In the genomic region with DNA sequence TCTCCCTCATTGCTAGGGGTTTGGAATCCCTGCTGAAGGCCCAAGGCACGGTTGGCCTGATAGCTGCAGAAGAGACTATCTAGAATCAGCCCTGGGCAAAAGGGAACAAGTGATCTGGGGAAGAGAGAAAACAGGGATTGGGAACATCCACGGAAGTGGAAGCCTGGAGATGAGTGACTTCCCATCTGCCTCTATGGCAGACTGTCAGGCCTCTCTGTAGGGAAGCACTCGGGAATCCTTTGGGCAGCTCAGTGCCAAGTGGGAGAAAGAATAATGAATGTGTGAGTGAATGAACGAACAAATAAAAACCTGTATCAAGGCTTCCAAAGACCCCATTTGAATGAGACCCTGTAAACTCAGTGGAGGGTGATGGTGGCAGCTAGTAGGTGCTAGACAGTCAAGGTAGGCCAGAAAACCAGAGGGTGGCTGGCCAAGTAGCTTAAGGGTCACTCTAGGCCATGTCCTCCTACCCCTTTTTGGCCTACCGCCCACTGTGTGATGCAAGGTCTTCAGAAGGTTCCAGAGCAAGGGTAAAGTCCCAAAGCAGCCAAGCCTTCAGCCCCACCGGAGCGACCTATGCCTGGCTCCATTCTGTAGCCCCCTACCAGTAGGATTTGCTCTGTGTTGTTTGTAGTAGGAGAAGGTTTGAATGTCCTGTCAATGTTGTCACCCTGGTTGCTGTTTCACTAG, we compare ENCODE assay signal across 13 mouse cellular contexts. TPM values are rescaled to one million over a fixed set of nuclear protein-coding genes. Genes with fewer than 3 reads are reported as not detected.
A peak's percentile ranks its signal among the peaks of the same experiment; 100 is the strongest.
DNase-seq lines count a peak whose midpoint lies in the region; ATAC-seq lines count a peak whose summit lies in the region.
"Had no signal": no experiment of that assay in that cellular context is flagged by ENCODE, and none has a peak within 500 bp of the region (broad histone marks: within the 10 kb centered on the region; RNA-seq: fewer than 3 reads in every experiment).

No protein-coding gene starts in this region.

- no peak overlapping the region for H3K4me2 ChIP-seq in liver, embryonic 12.5 days
- no peak overlapping the region for H3K4me2 ChIP-seq in liver, embryonic 11.5 days
- H3K4me2 ChIP-seq: embryonic facial prominence, embryonic 15.5 days; intestine, embryonic 15.5 days; limb, embryonic 13.5 days had no signal

- no peak overlapping the region for H3K4me3 ChIP-seq in liver, embryonic 12.5 days
- H3K4me3 ChIP-seq in liver, embryonic 11.5 days (ENCODE audit: low read depth, low read length), result no peak overlapping the region
- H3K4me3 ChIP-seq: embryonic facial prominence, embryonic 15.5 days; intestine, embryonic 15.5 days; limb, embryonic 13.5 days; megakaryocyte, embryonic 14.5 days had no signal

- no peak overlapping the region for H3K9ac ChIP-seq in liver, embryonic 12.5 days
- H3K9ac ChIP-seq in liver, embryonic 11.5 days (ENCODE audit: low read depth, low read length), result no peak overlapping the region
- H3K9ac ChIP-seq: embryonic facial prominence, embryonic 15.5 days; intestine, embryonic 15.5 days; limb, embryonic 13.5 days had no signal

- DNase-seq in cerebellum, adult 11 months, result peak; percentile 5
- DNase-seq in cerebellum, adult 8-10 months, result no peak
- no peak for DNase-seq in liver, embryonic 11.5 days (ENCODE audit: low spot score)
- peak; percentile 73 to 76 for DNase-seq in kidney, postnatal 36 days
- no peak for DNase-seq in gastrocnemius, postnatal 10 days

- 70% methylated on average over 7 of the region's 7 CpGs for WGBS in liver, embryonic 12.5 days (ENCODE audit: insufficient replicate concordance)
- 73% methylated on average over 7 of the region's 7 CpGs for WGBS in liver, embryonic 11.5 days

- no peaks in the 10 kb centered on the region for H3K9me3 ChIP-seq in liver, embryonic 12.5 days (replicated peaks)
- no peaks in the 10 kb centered on the region for H3K9me3 ChIP-seq in liver, embryonic 11.5 days (ENCODE audit: control insufficient read depth, low read length)
- H3K9me3 ChIP-seq: embryonic facial prominence, embryonic 15.5 days; intestine, embryonic 15.5 days; limb, embryonic 13.5 days; megakaryocyte, embryonic 14.5 days had no signal

- H3K27me3 ChIP-seq in liver, embryonic 12.5 days (replicated peaks), result 0 out of 2 replicates have a peak, but pooled peaks cover 4% of the 10 kb centered on the region
- H3K27me3 ChIP-seq in liver, embryonic 11.5 days (replicated peaks; ENCODE audit: control insufficient read depth, insufficient read depth, low read length), result no peaks in the 10 kb centered on the region
- H3K27me3 ChIP-seq: embryonic facial prominence, embryonic 15.5 days; intestine, embryonic 15.5 days had no signal

- no peak for ATAC-seq in liver, embryonic 12.5 days
- ATAC-seq in liver, embryonic 11.5 days (replicated peaks; ENCODE audit: low FRiP score), result no peak
- ATAC-seq in frontal cortex, adult (ENCODE audit: low TSS enrichment), result no peak
- no peak for ATAC-seq in megakaryocyte, adult 5-6 weeks (ENCODE audit: poor library complexity, severe bottlenecking)
- ATAC-seq: forebrain, embryonic 16.5 days; intestine, embryonic 15.5 days had no signal

- peaks cover 54% of the 10 kb centered on the region for H3K4me1 ChIP-seq in liver, embryonic 12.5 days
- H3K4me1 ChIP-seq in liver, embryonic 11.5 days (replicated peaks; ENCODE audit: control insufficient read depth, insufficient read depth, low read length), result peaks cover 4% of the 10 kb centered on the region
- H3K4me1 ChIP-seq: embryonic facial prominence, embryonic 15.5 days; intestine, embryonic 15.5 days; limb, embryonic 13.5 days had no signal

- peak overlapping the region; percentile 40 for H3K27ac ChIP-seq in liver, embryonic 12.5 days
- H3K27ac ChIP-seq in liver, embryonic 11.5 days (ENCODE audit: low read depth, low read length), result no peak overlapping the region; the same call in 1 of the 2 replicates
- H3K27ac ChIP-seq: embryonic facial prominence, embryonic 15.5 days; intestine, embryonic 15.5 days; limb, embryonic 13.5 days had no signal

- H3K36me3 ChIP-seq in liver, embryonic 12.5 days, result no peaks in the 10 kb centered on the region
- no peaks in the 10 kb centered on the region for H3K36me3 ChIP-seq in liver, embryonic 11.5 days (ENCODE audit: control insufficient read depth, insufficient read depth, low read length)
- H3K36me3 ChIP-seq: embryonic facial prominence, embryonic 15.5 days; intestine, embryonic 15.5 days; limb, embryonic 13.5 days had no signal

RNA-seq across cellular contexts. Expression of gene Hmgb3, which starts 14.8 kb away (rescaled TPM):
- 321 and 340 TPM in 2 replicates for polyA plus RNA-seq in liver, embryonic 12.5 days (2016; fragmentation: Nextera tagmentation; extraction: Ambion mirVana)
- polyA plus RNA-seq in liver, embryonic 11.5 days (2014; fragmentation: Nextera tagmentation; extraction: Ambion mirVana), result 475 and 501 TPM in 2 replicates
- 10 to 100 TPM; 24.9 to 28.1 TPM for total RNA-seq in gastrocnemius, postnatal 10 days (2021)
- total RNA-seq in megakaryocyte, adult 5-6 weeks (2015), result 35.0 and 51.1 TPM in 2 replicates
- 58.9 and 75.0 TPM in 2 replicates for total RNA-seq in megakaryocyte, adult 5-6 weeks (2017)

RNA-seq across cellular contexts. Expression of gene Cd99l2, which starts 48.3 kb away (rescaled TPM):
- 13.8 and 14.9 TPM in 2 replicates for polyA plus RNA-seq in liver, embryonic 12.5 days (2016; fragmentation: Nextera tagmentation; extraction: Ambion mirVana)
- polyA plus RNA-seq in liver, embryonic 11.5 days (2014; fragmentation: Nextera tagmentation; extraction: Ambion mirVana), result 17.2 and 19.0 TPM in 2 replicates
- total RNA-seq in gastrocnemius, postnatal 10 days (2021), result 10 to 100 TPM; 29.0 to 29.9 TPM
- total RNA-seq in megakaryocyte, adult 5-6 weeks (2015), result 5.1 TPM in 2 replicates
- 9.9 and 11.6 TPM in 2 replicates for total RNA-seq in megakaryocyte, adult 5-6 weeks (2017)

Comparison
In these comparisons a context has a peak if more than half of its experiments do, and no peak if none do; other contexts are left out.
1. DNase-seq: peak in cerebellum, adult 11 months (single experiment) and kidney, postnatal 36 days (2 of 2); none in cerebellum, adult 8-10 months (single experiment), liver, embryonic 11.5 days (single experiment) and gastrocnemius, postnatal 10 days (single experiment).